Mouse (Mus musculus) G1E (cell line): ENCODE data around the gene Map4k3.

ENCODE experiments used
- CTCF ChIP-seq: IDR thresholded peaks from 2 replicates; pipeline ENCODE4 v1.5.1; 2012; ENCODE audit warnings: low read depth, low read length, inconsistent platforms, mixed read lengths
- GATA1 ChIP-seq: IDR thresholded peaks from 2 replicates; pipeline ENCODE4 v1.6.1; 2012; ENCODE audit warnings: borderline replicate concordance, low read length, inconsistent platforms, mixed read lengths
- GATA2 ChIP-seq: IDR thresholded peaks from 2 replicates; pipeline ENCODE4 v1.6.1; 2012; ENCODE audit warnings: low read depth, low read length, inconsistent platforms, borderline replicate concordance
- POLR2AphosphoS5 ChIP-seq: IDR thresholded peaks from 2 replicates; pipeline ENCODE4 v1.6.1; 2012; ENCODE audit warnings: low read depth, low read length, inconsistent platforms; ENCODE audit not compliant: insufficient replicate concordance

DNA sequence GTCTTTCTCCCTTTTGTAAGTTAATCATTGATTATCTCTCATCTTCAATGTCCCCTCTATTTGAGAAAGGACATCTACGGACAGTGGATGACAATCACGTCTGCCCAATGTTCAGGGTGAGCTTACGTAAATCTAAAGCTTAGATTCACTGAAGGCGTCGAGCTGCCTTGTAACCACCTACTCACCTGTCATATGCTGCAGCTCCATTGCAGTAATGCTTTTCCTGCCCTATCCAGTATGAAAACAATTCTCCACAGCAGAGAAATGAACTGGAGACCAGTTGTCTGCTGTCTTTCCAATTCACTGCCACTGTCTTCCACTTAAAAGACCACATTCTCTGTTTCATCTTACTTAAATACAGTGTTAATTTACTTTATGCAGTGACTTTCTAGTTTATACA, 68.5 kb downstream of the Map4k3 start:
- no peak for TF ChIP-seq GATA1
- no peak for TF ChIP-seq CTCF
- no peak for TF ChIP-seq GATA2
- no peak for TF ChIP-seq POLR2AphosphoS5
